Mouse (Mus musculus): ENCODE results near the gene Tpra1. TPM values are rescaled to one million over a fixed set of nuclear protein-coding genes. Genes with fewer than 3 reads are reported as not detected.

Gene Tpra1
- polyA plus RNA-seq (2016; fragmentation: Nextera tagmentation; extraction: Ambion mirVana): 53.6 and 61.7 TPM in 2 replicates

GRCm38 (mm10) chr6:88901947-88902820 is at the start of gene Tpra1:
TSS of gene Tpra1 (plus strand) at chr6:88902251.
- H3K4me2 ChIP-seq (replicated peaks): peak within 1 kb of the TSS; percentile 84
- 0 out of 2 replicates have a peak, but pooled peaks cover 3% of the 10 kb centered on the region for H3K27me3 ChIP-seq
- peak within 1 kb of the TSS; percentile 81 for H3K4me3 ChIP-seq
- peak within 1 kb of the TSS; percentile 87 for H3K9ac ChIP-seq (replicated peaks)
- H3K4me1 ChIP-seq: peaks cover 32% of the 10 kb centered on the region
- H3K36me3 ChIP-seq: no peaks in the 10 kb centered on the region
- under 1% methylated on average over 66 of the region's 66 CpGs for WGBS
- no peaks in the 10 kb centered on the region for H3K9me3 ChIP-seq
- peak within 1 kb of the TSS; percentile 80 for H3K27ac ChIP-seq (replicated peaks)
- ATAC-seq (ENCODE audit: low FRiP score, low read depth): peak; percentile 82

GRCm38 (mm10) chr6:88854509-88854908 is 47.5 kb upstream of the Tpra1 start:
- no peak overlapping the region for H3K4me2 ChIP-seq (replicated peaks)
- no peak overlapping the region for H3K9ac ChIP-seq (replicated peaks)
- H3K27me3 ChIP-seq: no peaks in the 10 kb centered on the region
- H3K4me1 ChIP-seq: no peaks in the 10 kb centered on the region
- H3K4me3 ChIP-seq: no peak overlapping the region
- H3K9me3 ChIP-seq: no peaks in the 10 kb centered on the region
- H3K36me3 ChIP-seq: peaks cover 49% of the 10 kb centered on the region
- no peak overlapping the region for H3K27ac ChIP-seq (replicated peaks)
- 84% methylated on average over 5 of the region's 5 CpGs for WGBS
- no peak for ATAC-seq (ENCODE audit: low FRiP score, low read depth)

GRCm38 (mm10) chr6:88855636-88856035 is 46.4 kb upstream of the Tpra1 start:
- peaks cover 51% of the 10 kb centered on the region for H3K36me3 ChIP-seq
- H3K27ac ChIP-seq (replicated peaks): no peak overlapping the region
- ATAC-seq (ENCODE audit: low FRiP score, low read depth): peak; percentile 34; the same call in 1 of the 2 replicates
- no peak overlapping the region for H3K9ac ChIP-seq (replicated peaks)
- H3K4me3 ChIP-seq: no peak overlapping the region
- 22% methylated on average over 5 of the region's 5 CpGs for whole genome bisulfite sequencing
- no peaks in the 10 kb centered on the region for H3K4me1 ChIP-seq
- H3K27me3 ChIP-seq: no peaks in the 10 kb centered on the region
- no peaks in the 10 kb centered on the region for H3K9me3 ChIP-seq
- H3K4me2 ChIP-seq (replicated peaks): no peak overlapping the region

GRCm38 (mm10) chr6:88857249-88857648 is 44.8 kb upstream of the Tpra1 start:
- no peak overlapping the region for H3K4me3 ChIP-seq
- ATAC-seq (ENCODE audit: low FRiP score, low read depth): no peak
- H3K4me2 ChIP-seq (replicated peaks): no peak overlapping the region
- H3K27me3 ChIP-seq: no peaks in the 10 kb centered on the region
- H3K27ac ChIP-seq (replicated peaks): no peak overlapping the region
- H3K9ac ChIP-seq (replicated peaks): no peak overlapping the region
- no peaks in the 10 kb centered on the region for H3K4me1 ChIP-seq
- WGBS: 58% methylated on average over 9 of the region's 9 CpGs
- peaks cover 4% of the 10 kb centered on the region; the same call in 1 of the 2 replicates for H3K9me3 ChIP-seq
- peaks cover 62% of the 10 kb centered on the region for H3K36me3 ChIP-seq

- peaks cover 4% of the 10 kb centered on the region; the same call in 1 of the 2 replicates for H3K9me3 ChIP-seq
- no peak overlapping the region for H3K4me3 ChIP-seq
- no peak overlapping the region for H3K9ac ChIP-seq (replicated peaks)
- no peak for ATAC-seq (ENCODE audit: low FRiP score, low read depth)
- WGBS: 94% methylated on average over 6 of the region's 6 CpGs
- H3K36me3 ChIP-seq: peaks cover 63% of the 10 kb centered on the region
- no peaks in the 10 kb centered on the region for H3K4me1 ChIP-seq
- no peak overlapping the region for H3K4me2 ChIP-seq (replicated peaks)
- no peak overlapping the region for H3K27ac ChIP-seq (replicated peaks)
- H3K27me3 ChIP-seq: no peaks in the 10 kb centered on the region
These were observed 44.2 kb upstream of the Tpra1 start for GRCm38 (mm10) chr6:88857830-88858229.

GRCm38 (mm10) chr6:88858341-88858740 is 43.7 kb upstream of the Tpra1 start:
- ATAC-seq (ENCODE audit: low FRiP score, low read depth): no peak
- 82% methylated on average over 7 of the region's 7 CpGs for WGBS
- peaks cover 68% of the 10 kb centered on the region for H3K36me3 ChIP-seq
- H3K27me3 ChIP-seq: no peaks in the 10 kb centered on the region
- no peaks in the 10 kb centered on the region for H3K4me1 ChIP-seq
- H3K4me2 ChIP-seq (replicated peaks): no peak overlapping the region
- no peak overlapping the region for H3K27ac ChIP-seq (replicated peaks)
- H3K9me3 ChIP-seq: peaks cover 4% of the 10 kb centered on the region; the same call in 1 of the 2 replicates
- H3K4me3 ChIP-seq: no peak overlapping the region
- no peak overlapping the region for H3K9ac ChIP-seq (replicated peaks)

GRCm38 (mm10) chr6:88860914-88861313 is 41.1 kb upstream of the Tpra1 start:
- WGBS: 22% methylated on average over 2 of the region's 2 CpGs
- ATAC-seq (ENCODE audit: low FRiP score, low read depth): peak; percentile 47; the same call in 1 of the 2 replicates
- H3K27me3 ChIP-seq: no peaks in the 10 kb centered on the region
- no peaks in the 10 kb centered on the region for H3K4me1 ChIP-seq
- H3K27ac ChIP-seq (replicated peaks): no peak overlapping the region
- H3K4me3 ChIP-seq: no peak overlapping the region
- H3K36me3 ChIP-seq: peaks cover 70% of the 10 kb centered on the region
- H3K9ac ChIP-seq (replicated peaks): no peak overlapping the region
- peaks cover 4% of the 10 kb centered on the region; the same call in 1 of the 2 replicates for H3K9me3 ChIP-seq
- no peak overlapping the region for H3K4me2 ChIP-seq (replicated peaks)

- Histone ChIP-seq H3K9me3 (peaks cover 4% of the 10 kb centered on the region; the same call in 1 of the 2 replicates), H3K4me1 (peaks cover 14% of the 10 kb centered on the region), H3K4me2 (replicated peaks) (no peak overlapping the region), H3K4me3 (no peak overlapping the region), H3K36me3 (peaks cover 42% of the 10 kb centered on the region), H3K9ac (replicated peaks) (no peak overlapping the region), H3K27me3 (no peaks in the 10 kb centered on the region), H3K27ac (replicated peaks) (no peak overlapping the region)
- ATAC-seq (ENCODE audit: low FRiP score, low read depth): no peak
- WGBS: 86% methylated on average over 7 of the region's 7 CpGs
These were observed 36.3 kb upstream of the Tpra1 start for GRCm38 (mm10) chr6:88865704-88866103.

- H3K27ac ChIP-seq (replicated peaks): no peak overlapping the region
- peaks cover 7% of the 10 kb centered on the region for H3K36me3 ChIP-seq
- H3K4me2 ChIP-seq (replicated peaks): no peak overlapping the region
- no peaks in the 10 kb centered on the region for H3K9me3 ChIP-seq
- ATAC-seq (ENCODE audit: low FRiP score, low read depth): no peak
- H3K4me1 ChIP-seq: peaks cover 47% of the 10 kb centered on the region
- 85% methylated on average over 7 of the region's 7 CpGs for WGBS
- H3K9ac ChIP-seq (replicated peaks): no peak overlapping the region
- H3K4me3 ChIP-seq: no peak overlapping the region
- peaks cover 7% of the 10 kb centered on the region; the same call in 1 of the 2 replicates for H3K27me3 ChIP-seq
These were observed 32.6 kb upstream of the Tpra1 start for GRCm38 (mm10) chr6:88869459-88869858.

- Histone ChIP-seq H3K27me3 (peaks cover 15% of the 10 kb centered on the region), H3K27ac (replicated peaks) (0 out of 2 replicates have a peak overlapping the region, but pooled peaks have one; percentile 20), H3K9me3 (no peaks in the 10 kb centered on the region), H3K36me3 (no peaks in the 10 kb centered on the region), H3K9ac (replicated peaks) (no peak overlapping the region), H3K4me3 (no peak overlapping the region), H3K4me2 (replicated peaks) (no peak overlapping the region), H3K4me1 (peaks cover 49% of the 10 kb centered on the region)
- WGBS: 51% methylated on average over 4 of the region's 4 CpGs
- no peak for ATAC-seq (ENCODE audit: low FRiP score, low read depth)
These were observed 31.5 kb upstream of the Tpra1 start for GRCm38 (mm10) chr6:88870594-88870993.

- H3K36me3 ChIP-seq: no peaks in the 10 kb centered on the region
- H3K27ac ChIP-seq (replicated peaks): peak overlapping the region; percentile 92
- no peak overlapping the region; the same call in 1 of the 2 replicates for H3K4me3 ChIP-seq
- no peak overlapping the region for H3K9ac ChIP-seq (replicated peaks)
- WGBS: 54% methylated on average over 8 of the region's 8 CpGs
- no peaks in the 10 kb centered on the region for H3K9me3 ChIP-seq
- H3K4me1 ChIP-seq: peaks cover 49% of the 10 kb centered on the region
- H3K27me3 ChIP-seq: peaks cover 21% of the 10 kb centered on the region
- H3K4me2 ChIP-seq (replicated peaks): peak overlapping the region; percentile 89; the same call in 1 of the 2 replicates
- ATAC-seq (ENCODE audit: low FRiP score, low read depth): no peak
These were observed 30.5 kb upstream of the Tpra1 start for GRCm38 (mm10) chr6:88871546-88871945.

- H3K4me1 ChIP-seq: peaks cover 49% of the 10 kb centered on the region
- no peaks in the 10 kb centered on the region for H3K9me3 ChIP-seq
- peak overlapping the region; percentile 98 for H3K9ac ChIP-seq (replicated peaks)
- peak overlapping the region; percentile 92 for H3K27ac ChIP-seq (replicated peaks)
- WGBS: 13% methylated on average over 7 of the region's 7 CpGs
- peak overlapping the region; percentile 94 for H3K4me3 ChIP-seq
- peaks cover 21% of the 10 kb centered on the region for H3K27me3 ChIP-seq
- peak; percentile 52 for ATAC-seq (ENCODE audit: low FRiP score, low read depth)
- no peaks in the 10 kb centered on the region for H3K36me3 ChIP-seq
- H3K4me2 ChIP-seq (replicated peaks): peak overlapping the region; percentile 89
These were observed 29.2 kb upstream of the Tpra1 start for GRCm38 (mm10) chr6:88872811-88873210.

Data from midbrain, embryonic 12.5 days (tissue).